Mouse (Mus musculus) erythroblast, embryonic 14.5 days (primary cell): ENCODE data around the gene Bap1.

Source experiments
- GATA1 ChIP-seq: IDR thresholded peaks from 2 replicates; pipeline ENCODE4 v1.6.1; 2012; ENCODE audit warnings: low read length, inconsistent platforms, mixed read lengths
- TAL1 ChIP-seq: IDR thresholded peaks from 3 replicates; pipeline ENCODE4 v1.6.1; 2012; ENCODE audit warnings: low read length, inconsistent platforms, mixed read lengths

GRCm38 (mm10) chr14:31271121-31271520, 19.9 kb downstream of the Bap1 start:
- TF ChIP-seq GATA1 = no peak
- TF ChIP-seq TAL1 = no peak
